Mouse (Mus musculus) gastrocnemius, adult 2 months (tissue): ENCODE data around the gene Fuca1. TPM values are rescaled to one million over a fixed set of nuclear protein-coding genes. Genes with fewer than 3 reads are reported as not detected.
"Not testable (repeated sequence)": the region's sequence is repeated elsewhere in the genome, so short reads cannot be mapped to it uniquely, and the experiment has no call there.

Experiments used
- DNase-seq: peaks from one replicate; pipeline ENCODE4 v3.0.0; 2022
- H3K27ac ChIP-seq: fragments of 200-600 bp; 2 replicates; pipeline ENCODE4 v1.8.1; 2022; ENCODE audit warnings: mild to moderate bottlenecking
- H3K4me3 ChIP-seq: fragments of 200-600 bp; 2 replicates; pipeline ENCODE4 v1.8.1; 2022; ENCODE audit warnings: mild to moderate bottlenecking, moderate library complexity
- CTCF ChIP-seq: fragments of 200-600 bp; IDR thresholded peaks from 2 replicates; pipeline ENCODE4 v1.8.1; 2022; ENCODE audit warnings: antibody characterized with exemption, mild to moderate bottlenecking, moderate library complexity
- intact Hi-C: fragments of 180-260 bp; cut with DNase I; formaldehyde crosslinking; loops from one replicate; pipeline ENCODE4 v1.15.1; 2025
- total RNA-seq, 2 experiments: library from RNA; stranded (reverse); gene quantifications; 2 replicates each; pipeline ENCODE4 v1.2.3; 2021

Gene Fuca1
- total RNA-seq, 2 experiments from 2014 or later: 17.0 to 23.0 TPM

DNA sequence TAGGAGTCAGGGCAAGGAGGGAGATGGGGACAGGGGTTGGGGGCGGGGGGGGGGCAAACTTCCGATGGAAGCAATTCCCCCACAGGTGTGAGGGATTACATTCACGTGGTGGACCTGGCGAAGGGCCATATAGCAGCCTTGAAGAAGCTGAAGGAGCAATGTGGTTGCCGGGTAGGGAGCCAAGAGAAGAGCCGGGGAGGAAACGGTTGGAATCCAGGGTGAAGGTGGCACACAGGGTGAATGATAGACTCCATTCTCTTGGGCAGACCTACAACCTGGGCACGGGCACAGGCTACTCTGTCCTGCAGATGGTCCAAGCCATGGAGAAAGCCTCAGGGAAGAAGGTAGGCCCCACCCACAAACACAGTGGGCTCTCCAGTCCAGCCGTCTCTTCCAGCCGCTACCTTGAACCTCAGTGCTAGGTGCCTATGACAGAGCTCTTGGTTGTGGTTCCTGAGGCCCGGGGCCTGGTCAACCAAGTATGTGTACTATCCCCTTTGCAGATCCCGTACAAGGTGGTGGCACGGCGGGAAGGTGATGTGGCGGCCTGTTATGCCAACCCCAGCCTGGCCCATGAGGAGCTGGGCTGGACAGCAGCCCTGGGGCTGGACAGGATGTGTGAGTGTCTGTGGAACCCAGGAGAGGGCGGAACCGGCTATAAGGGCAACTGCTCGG is 46.7 kb downstream of the Fuca1 start:
- intact Hi-C loops: no loop called here
- Histone ChIP-seq H3K27ac (no peak overlapping the region), H3K4me3 (no peak overlapping the region)
- DNase-seq: peak; percentile 20
- no peak for TF ChIP-seq CTCF

DNA sequence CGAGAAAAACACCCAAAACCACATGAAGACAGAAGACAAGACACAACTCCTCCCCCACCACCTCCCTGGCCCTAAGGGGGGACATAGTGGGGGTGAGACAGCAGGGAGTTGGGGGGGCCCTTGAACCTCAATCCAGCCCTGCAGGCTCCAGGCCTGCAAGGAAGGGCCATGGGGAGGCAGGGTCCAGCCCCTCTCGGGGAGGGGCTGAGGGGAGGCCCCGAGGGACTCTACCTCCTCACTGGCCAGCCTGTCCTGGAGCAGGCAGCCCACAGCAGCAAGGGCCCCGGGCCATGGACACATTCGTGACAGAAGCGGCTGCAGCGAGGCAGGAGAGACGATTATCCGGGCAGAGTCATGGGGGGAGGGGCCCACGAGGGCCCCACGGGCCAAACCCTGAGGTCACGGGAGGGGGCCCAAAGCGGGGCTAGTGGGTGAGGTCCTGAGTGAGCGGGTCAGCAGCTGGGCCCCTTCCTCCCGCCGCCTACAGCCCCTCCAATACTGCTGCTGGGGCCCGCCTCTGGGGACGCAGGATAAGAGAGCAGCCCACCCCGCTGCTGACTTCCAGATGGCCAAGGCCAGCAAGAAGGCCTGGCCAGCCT is 47.8 kb downstream of the Fuca1 start:
- intact Hi-C loops: no loop called here
- no peak overlapping the region for H3K4me3 ChIP-seq
- DNase-seq: peak; percentile 25
- no peak for TF ChIP-seq CTCF
- no peak overlapping the region for H3K27ac ChIP-seq

DNA sequence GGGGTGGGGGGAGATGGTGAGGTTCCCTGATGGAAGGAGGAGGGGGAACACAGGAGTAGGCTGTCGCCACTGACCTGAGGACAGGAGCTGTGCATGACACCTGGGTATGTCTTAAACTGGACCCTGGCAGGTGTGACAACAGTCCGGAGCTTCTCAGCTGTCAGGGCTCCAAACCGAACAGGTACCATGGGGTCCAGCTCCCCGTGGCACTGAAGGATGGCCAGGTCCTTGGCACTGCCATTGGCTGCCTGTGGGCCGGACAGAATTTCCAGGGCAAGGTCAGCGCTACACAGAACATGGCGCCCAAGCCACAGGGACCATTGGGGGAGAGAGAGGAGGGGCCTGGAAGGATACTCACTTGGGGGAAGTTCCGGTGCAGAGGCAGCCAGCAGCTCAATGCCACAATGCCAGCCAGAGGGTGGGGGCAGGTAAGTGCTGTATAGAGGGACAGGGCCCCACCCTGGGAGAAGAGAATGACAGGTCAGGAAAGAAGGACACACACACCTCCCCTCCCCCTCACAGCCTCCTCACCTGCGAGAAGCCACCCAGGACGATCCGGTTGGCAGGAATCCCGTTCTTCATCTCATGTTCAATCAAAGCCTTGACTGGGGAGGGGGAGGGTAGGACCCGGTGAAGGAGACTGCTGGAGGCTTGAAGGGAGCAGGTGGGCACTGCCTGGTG is 48.7 kb downstream of the Fuca1 start:
- TF ChIP-seq CTCF: no peak
- intact Hi-C loops: no loop called here
- Histone ChIP-seq H3K4me3 (no peak overlapping the region), H3K27ac (no peak overlapping the region)
- peak; percentile 15 for DNase-seq

DNA sequence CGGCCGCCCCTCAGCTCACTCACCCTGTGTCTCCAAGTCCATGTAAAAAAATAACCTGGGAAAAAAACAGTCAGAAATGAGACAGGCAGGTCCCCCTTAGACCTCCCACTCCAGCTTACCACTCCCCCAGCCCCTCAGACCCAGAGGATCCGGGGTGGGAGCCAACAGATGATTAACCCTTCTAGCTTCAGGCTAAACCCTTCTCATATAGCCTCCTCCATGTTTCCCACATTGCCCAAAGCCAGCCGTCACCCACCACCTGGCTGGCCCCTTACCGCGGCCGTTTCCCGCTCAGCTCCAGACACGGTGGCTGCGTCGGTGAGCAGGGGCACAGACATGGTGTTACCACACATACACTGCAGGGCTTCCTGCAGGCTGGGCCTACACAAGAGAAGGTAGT is 50.0 kb downstream of the Fuca1 start:
- DNase-seq: no peak
- H3K27ac ChIP-seq: no peak overlapping the region
- no peak for TF ChIP-seq CTCF
- no peak overlapping the region for H3K4me3 ChIP-seq
- intact Hi-C loops: loop anchor here (5.0 to 10.0 kb wide), 2 partner anchors 52 to 174 kb away; partner anchors contain the start of genes Eloa and Id3

DNA sequence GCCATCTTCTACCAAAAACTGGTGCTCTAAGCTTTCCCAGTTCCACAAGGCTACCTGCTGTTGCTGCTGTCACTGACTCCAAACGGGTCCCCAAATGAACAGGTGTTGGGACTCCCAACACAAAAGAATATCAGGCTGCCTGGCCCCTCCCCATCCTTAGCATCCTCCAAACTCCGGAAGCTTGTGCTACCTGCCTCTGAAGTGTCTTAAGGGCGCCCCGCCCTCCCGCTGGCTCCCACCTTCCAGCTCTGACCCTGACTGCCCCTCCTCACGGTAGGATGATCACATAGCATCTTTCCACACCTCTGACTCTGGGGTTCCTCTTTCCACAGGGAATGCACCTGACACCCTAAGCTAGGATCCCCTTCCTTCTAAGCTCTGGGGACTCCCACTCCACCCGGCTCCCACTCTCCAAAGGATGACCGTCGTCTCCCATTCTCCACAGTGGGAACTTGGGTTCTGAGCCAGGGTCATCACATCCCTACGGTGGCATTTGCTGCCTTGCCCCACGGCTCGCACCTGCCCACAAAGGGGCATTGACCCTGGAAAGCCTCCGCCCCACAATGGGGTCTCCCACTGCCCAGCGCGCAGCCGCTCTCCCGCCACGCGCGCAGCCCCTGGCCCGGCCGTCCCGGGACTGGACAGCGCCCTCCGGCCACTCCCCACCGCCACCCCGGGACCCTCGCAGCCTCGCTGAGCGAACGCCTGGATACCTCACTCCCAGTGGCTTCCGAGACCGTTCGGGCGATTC is 51.4 kb downstream of the Fuca1 start:
- Histone ChIP-seq H3K4me3 (peak overlapping the region; percentile 100), H3K27ac (peak overlapping the region; percentile 90)
- DNase-seq: no peak
- TF ChIP-seq CTCF: no peak
- intact Hi-C loops: loop anchor here (5.0 to 10.0 kb wide), 2 partner anchors 50 to 173 kb away; partner anchors contain the start of genes Eloa and Id3

DNA sequence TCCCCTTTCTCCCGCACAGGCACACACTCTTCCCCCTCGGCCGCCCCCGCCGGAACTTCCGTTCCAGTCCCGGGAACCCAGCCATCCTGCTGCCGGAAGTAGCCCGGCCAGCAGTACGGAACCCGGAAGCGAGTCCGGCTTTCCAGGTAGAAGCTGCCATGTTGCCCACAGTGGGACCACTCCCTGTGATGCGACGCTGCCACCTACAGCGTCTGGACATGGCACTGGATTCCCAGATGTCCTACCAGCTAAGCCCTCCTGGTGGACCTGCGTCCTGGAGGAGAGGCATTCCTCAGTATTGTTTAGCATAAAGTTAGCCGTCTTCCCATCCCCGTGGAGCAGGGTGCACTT is 52.0 kb downstream of the Fuca1 start, which contains the start of gene Lypla2:
Gene Lypla2, minus strand, starts transcription at position 71 of the 351 bp plus-strand sequence.
- Histone ChIP-seq H3K27ac (peak within 1 kb of the TSS; percentile 90), H3K4me3 (peak within 1 kb of the TSS; percentile 100)
- no peak; the same call in 1 of the 2 replicates for TF ChIP-seq CTCF
- DNase-seq: peak; percentile 94
- intact Hi-C loops: loop anchor here (5.0 to 10.0 kb wide), 2 partner anchors 50 to 172 kb away; partner anchors contain the start of genes Eloa and Id3

DNA sequence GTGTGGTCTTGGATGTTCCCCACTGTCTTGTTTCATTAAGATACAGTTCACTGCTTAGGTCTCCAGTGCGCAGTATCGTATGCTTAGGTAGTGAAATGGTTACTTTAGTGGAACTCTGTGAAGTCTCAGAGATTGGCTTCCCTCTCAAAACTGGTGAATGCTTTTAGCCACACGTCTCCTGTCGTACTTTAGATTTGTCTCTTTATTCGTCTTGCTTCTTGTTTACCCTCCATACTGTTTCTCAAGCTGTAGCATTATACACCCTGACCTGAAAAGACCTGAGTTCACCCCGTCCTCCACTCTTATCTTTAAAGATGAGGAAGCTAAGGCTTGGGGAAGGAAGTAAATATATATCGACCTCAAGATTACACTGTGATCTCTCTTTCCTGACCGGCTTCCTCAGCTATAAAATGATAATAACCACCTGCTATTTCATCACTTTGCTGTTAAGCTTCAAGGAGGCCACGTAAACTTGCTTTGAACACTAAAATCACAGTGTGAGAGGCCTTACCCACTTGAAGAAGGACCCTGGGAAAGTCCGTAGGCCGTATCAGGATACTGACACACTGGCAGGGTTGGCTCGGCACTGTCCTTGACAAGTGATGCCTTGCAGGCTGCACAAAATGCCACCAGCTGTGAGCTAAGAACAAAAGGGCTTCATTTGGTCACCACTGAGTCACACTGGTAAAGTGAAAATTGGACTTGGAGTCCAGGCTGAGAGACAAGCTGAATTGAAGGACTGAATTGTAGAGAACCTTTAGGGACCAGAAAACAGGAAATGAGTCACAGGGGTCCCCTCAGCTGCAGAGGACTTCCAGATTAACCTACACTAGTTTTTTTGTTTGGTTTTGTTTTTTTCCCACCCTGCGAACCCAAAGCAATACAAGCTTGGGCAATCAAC is 52.6 kb downstream of the Fuca1 start:
- Histone ChIP-seq H3K4me3 (peak overlapping the region; percentile 100), H3K27ac (peak overlapping the region; percentile 90)
- TF ChIP-seq CTCF: no peak
- intact Hi-C loops: loop anchor here (5.0 to 10.0 kb wide), 2 partner anchors 49 to 172 kb away; partner anchors contain the start of genes Eloa and Id3
- no peak for DNase-seq

DNA sequence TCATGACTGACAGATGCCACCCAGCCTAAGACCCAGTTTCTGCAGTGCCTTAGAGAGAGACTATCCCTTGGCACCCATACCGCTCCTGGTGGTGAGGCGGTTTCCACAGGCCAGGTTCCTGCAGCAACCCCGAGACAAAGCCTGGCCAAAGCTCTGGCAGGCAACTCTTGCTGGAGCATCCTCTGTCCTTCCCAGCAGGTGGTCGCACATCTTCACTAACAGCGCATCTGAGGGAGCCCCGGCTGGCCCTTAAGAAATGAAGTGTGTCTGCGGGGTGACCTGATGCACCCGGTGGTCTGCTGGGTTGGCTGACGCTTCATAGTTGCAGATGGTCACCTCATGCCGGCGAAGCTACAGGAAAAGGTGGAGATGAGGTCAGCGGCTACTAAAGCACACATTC is 55.6 kb downstream of the Fuca1 start:
- Histone ChIP-seq H3K27ac (no peak overlapping the region), H3K4me3 (no peak overlapping the region)
- intact Hi-C loops: loop anchor here (10.0 kb wide), 1 partner anchor 169 kb away; the partner anchor contains the start of gene Id3
- no peak for DNase-seq
- no peak for TF ChIP-seq CTCF

DNA sequence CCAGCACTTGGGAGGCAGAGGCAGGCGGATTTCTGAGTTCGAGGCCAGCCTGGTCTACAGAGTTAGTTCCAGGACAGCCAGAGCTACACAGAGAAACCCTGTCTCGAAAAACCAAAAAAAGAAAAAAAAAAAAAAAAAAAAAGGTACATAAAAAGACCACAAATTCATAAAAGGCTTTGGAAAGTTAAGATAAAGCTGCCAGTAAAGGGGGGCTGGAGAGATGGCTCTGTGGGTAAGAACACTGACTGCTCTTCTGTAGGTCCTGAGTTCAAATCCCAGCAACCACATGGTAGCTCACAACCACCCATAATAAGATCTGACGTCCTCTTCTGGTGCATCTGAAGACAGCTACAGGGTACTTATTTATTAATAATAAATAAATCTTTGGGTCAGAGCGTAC is 59.7 kb downstream of the Fuca1 start:
- H3K4me3 ChIP-seq, DNase-seq, intact Hi-C loops, H3K27ac ChIP-seq: not testable (repeated sequence)

DNA sequence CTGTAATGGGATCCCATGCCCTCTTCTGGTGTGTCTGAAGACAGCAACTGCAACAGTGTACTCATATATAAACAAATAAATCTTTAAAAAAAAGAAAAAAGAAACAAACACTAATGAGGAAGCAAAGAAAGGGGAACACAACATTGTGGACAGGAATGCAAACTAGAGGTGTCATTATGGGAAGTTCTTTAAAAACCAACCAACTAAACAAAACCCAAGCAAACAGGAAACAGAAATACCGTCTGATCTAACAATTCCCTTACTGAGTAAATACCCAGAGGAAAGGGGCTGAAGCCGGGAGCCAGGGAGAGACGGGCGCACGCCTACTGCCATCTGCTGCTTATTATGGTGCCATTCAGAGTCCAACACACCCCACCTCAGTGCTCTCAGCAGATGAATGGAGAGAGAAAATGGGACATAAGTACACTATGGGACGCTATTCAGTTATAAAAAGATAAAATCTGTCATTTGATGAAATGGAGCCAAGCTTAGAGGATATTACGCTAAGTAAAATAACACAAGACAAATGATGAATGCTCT is 61.1 kb downstream of the Fuca1 start:
- no peak overlapping the region for H3K27ac ChIP-seq
- no peak for DNase-seq
- no peak overlapping the region for H3K4me3 ChIP-seq
- intact Hi-C loops: no loop called here
- TF ChIP-seq CTCF: no peak

DNA sequence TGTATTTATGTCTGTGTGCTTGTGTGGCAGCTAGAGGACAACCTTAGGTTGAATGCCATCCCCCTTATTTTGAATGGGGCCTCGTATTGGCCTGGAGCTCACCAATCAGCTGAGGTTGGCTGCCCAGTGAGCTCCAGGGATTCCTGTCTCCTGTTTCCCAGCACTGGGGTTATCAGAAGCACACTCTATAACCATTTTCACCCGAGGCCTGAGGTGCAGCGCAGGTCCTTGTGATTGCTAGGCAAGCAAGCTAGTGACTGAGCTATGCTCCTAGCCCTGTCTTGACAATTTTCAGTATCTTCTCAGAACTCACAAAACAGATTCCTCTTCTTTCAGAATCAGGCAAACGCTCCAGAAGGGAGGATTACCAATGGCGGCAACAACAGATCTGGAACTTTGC is 64.0 kb downstream of the Fuca1 start:
- intact Hi-C loops: no loop called here
- H3K4me3 ChIP-seq: no peak overlapping the region
- no peak for DNase-seq
- H3K27ac ChIP-seq: no peak overlapping the region
- TF ChIP-seq CTCF: no peak
